Mouse (Mus musculus) neural tube, embryonic 15.5 days (tissue): ENCODE results near the gene Ace. TPM values are rescaled to one million over a fixed set of nuclear protein-coding genes. Genes with fewer than 3 reads are reported as not detected.

Experiments used
- ATAC-seq: fragments of 200-750 bp; cut with Nextera tagmentation; 2 replicates; pipeline ENCODE4 v1.8.0; 2017; ENCODE audit warnings: mild to moderate bottlenecking, moderate TSS enrichment, moderate library complexity; ENCODE audit not compliant: low FRiP score
- H3K27ac ChIP-seq: fragments of 300-500 bp; sonication (generic); replicated peaks from 2 replicates; pipeline ENCODE4 v1.5.1; 2015; ENCODE audit warnings: mild to moderate bottlenecking, inconsistent platforms
- H3K27me3 ChIP-seq: fragments of 300-500 bp; sonication (generic); replicated peaks from 2 replicates; pipeline ENCODE4 v1.6.1; 2015; ENCODE audit warnings: inconsistent platforms
- H3K36me3 ChIP-seq: fragments of 300-500 bp; sonication (generic); 2 replicates; pipeline ENCODE4 v1.6.1; 2015; ENCODE audit warnings: inconsistent platforms
- H3K4me1 ChIP-seq: fragments of 300-500 bp; sonication (generic); 2 replicates; pipeline ENCODE4 v1.6.1; 2015; ENCODE audit warnings: inconsistent platforms
- H3K4me2 ChIP-seq: fragments of 300-500 bp; sonication (generic); 2 replicates; pipeline ENCODE4 v1.6.1; 2015; ENCODE audit warnings: inconsistent platforms, mild to moderate bottlenecking, moderate library complexity
- H3K4me3 ChIP-seq: fragments of 300-500 bp; sonication (generic); replicated peaks from 2 replicates; pipeline ENCODE4 v1.5.1; 2015; ENCODE audit warnings: mild to moderate bottlenecking, inconsistent platforms
- H3K9ac ChIP-seq: fragments of 300-500 bp; sonication (generic); replicated peaks from 2 replicates; pipeline ENCODE4 v1.6.1; 2015; ENCODE audit warnings: mild to moderate bottlenecking, inconsistent platforms
- H3K9me3 ChIP-seq: fragments of 300-500 bp; sonication (generic); replicated peaks from 2 replicates; pipeline ENCODE4 v1.6.1; 2016; ENCODE audit warnings: inconsistent platforms
- WGBS: fragments of 180-500 bp; shearing (Covaris S2); methylation state at CpG from one replicate; pipeline ENCODE4 v1.1.7; 2015; ENCODE audit warnings: mixed read lengths; 5-methylcytosine and 5-hydroxymethylcytosine counted together
- polyA plus RNA-seq: library from polyadenylated mRNA; unstranded; fragments of >200 nt; fragmentation: Nextera tagmentation; extraction: Ambion mirVana; gene quantifications from 2 replicates; pipeline ENCODE4 v1.2.1, GENCODE M21; 2015

The Ace gene
- polyA plus RNA-seq, 1 experiment from 2014 or later = 4.2 TPM

GRCm38 (mm10) chr11:105969516-105969915 lies 1.8 kb downstream of the Ace start:
- ATAC-seq = no peak
- H3K9ac ChIP-seq = no peak overlapping the region
- no peaks in the 10 kb centered on the region for H3K36me3 ChIP-seq
- 65% methylated on average over 1 of the region's 1 CpGs for WGBS
- H3K4me1 ChIP-seq = peaks cover 18% of the 10 kb centered on the region
- H3K9me3 ChIP-seq = no peaks in the 10 kb centered on the region
- H3K27ac ChIP-seq = no peak overlapping the region
- H3K27me3 ChIP-seq = peaks cover 46% of the 10 kb centered on the region
- no peak overlapping the region; the same call in 1 of the 2 replicates for H3K4me2 ChIP-seq
- no peak overlapping the region for H3K4me3 ChIP-seq

GRCm38 (mm10) chr11:105974593-105974992 lies 6.8 kb downstream of the Ace start:
- ATAC-seq = no peak
- Histone ChIP-seq H3K27ac (no peak overlapping the region), H3K4me3 (no peak overlapping the region), H3K4me2 (no peak overlapping the region), H3K4me1 (no peaks in the 10 kb centered on the region), H3K9me3 (no peaks in the 10 kb centered on the region), H3K36me3 (no peaks in the 10 kb centered on the region), H3K9ac (no peak overlapping the region), H3K27me3 (peaks cover 20% of the 10 kb centered on the region)
- WGBS = 87% methylated on average over 6 of the region's 6 CpGs

- peaks cover 15% of the 10 kb centered on the region for H3K27me3 ChIP-seq
- ATAC-seq = no peak
- no peaks in the 10 kb centered on the region for H3K9me3 ChIP-seq
- H3K4me1 ChIP-seq = no peaks in the 10 kb centered on the region
- H3K4me2 ChIP-seq = no peak overlapping the region
- H3K4me3 ChIP-seq = no peak overlapping the region
- H3K27ac ChIP-seq = no peak overlapping the region
- 69% methylated on average over 3 of the region's 3 CpGs for WGBS
- H3K9ac ChIP-seq = no peak overlapping the region
- no peaks in the 10 kb centered on the region for H3K36me3 ChIP-seq
These were observed 7.3 kb downstream of the Ace start for GRCm38 (mm10) chr11:105975050-105975449.

GRCm38 (mm10) chr11:105975636-105976035 lies 7.9 kb downstream of the Ace start:
- no peak overlapping the region for H3K27ac ChIP-seq
- no peaks in the 10 kb centered on the region for H3K4me1 ChIP-seq
- 93% methylated on average over 5 of the region's 5 CpGs for WGBS
- H3K9ac ChIP-seq = no peak overlapping the region
- ATAC-seq = no peak
- H3K9me3 ChIP-seq = no peaks in the 10 kb centered on the region
- peaks cover 11% of the 10 kb centered on the region; the same call in 1 of the 2 replicates for H3K27me3 ChIP-seq
- H3K36me3 ChIP-seq = no peaks in the 10 kb centered on the region
- no peak overlapping the region for H3K4me3 ChIP-seq
- H3K4me2 ChIP-seq = no peak overlapping the region

GRCm38 (mm10) chr11:105978232-105978631 lies 10.5 kb downstream of the Ace start:
- no peaks in the 10 kb centered on the region for H3K9me3 ChIP-seq
- WGBS = 85% methylated on average over 2 of the region's 2 CpGs
- no peak overlapping the region for H3K9ac ChIP-seq
- no peaks in the 10 kb centered on the region for H3K4me1 ChIP-seq
- H3K4me2 ChIP-seq = no peak overlapping the region
- H3K36me3 ChIP-seq = no peaks in the 10 kb centered on the region
- no peak overlapping the region for H3K4me3 ChIP-seq
- ATAC-seq = no peak
- 0 out of 2 replicates have a peak, but pooled peaks cover 4% of the 10 kb centered on the region for H3K27me3 ChIP-seq
- no peak overlapping the region for H3K27ac ChIP-seq

- 65% methylated on average over 5 of the region's 5 CpGs for WGBS
These were observed 10.9 kb downstream of the Ace start for GRCm38 (mm10) chr11:105978634-105979033.

GRCm38 (mm10) chr11:105984452-105984851 lies 16.7 kb downstream of the Ace start:
- 67% methylated on average over 4 of the region's 4 CpGs for WGBS
- Histone ChIP-seq H3K4me3 (no peak overlapping the region), H3K9ac (no peak overlapping the region), H3K9me3 (no peaks in the 10 kb centered on the region), H3K36me3 (no peaks in the 10 kb centered on the region), H3K4me2 (no peak overlapping the region), H3K4me1 (no peaks in the 10 kb centered on the region), H3K27ac (no peak overlapping the region), H3K27me3 (no peaks in the 10 kb centered on the region)
- no peak for ATAC-seq

More at GRCm38 (mm10) chr11:105978634-105979033, 10.9 kb downstream of the Ace start:
- H3K4me2 ChIP-seq = no peak overlapping the region
- no peaks in the 10 kb centered on the region for H3K9me3 ChIP-seq
- no peak overlapping the region for H3K27ac ChIP-seq
- H3K4me1 ChIP-seq = no peaks in the 10 kb centered on the region
- no peak for ATAC-seq
- 0 out of 2 replicates have a peak, but pooled peaks cover 4% of the 10 kb centered on the region for H3K27me3 ChIP-seq
- no peak overlapping the region for H3K4me3 ChIP-seq
- H3K36me3 ChIP-seq = no peaks in the 10 kb centered on the region
- H3K9ac ChIP-seq = no peak overlapping the region

GRCm38 (mm10) chr11:105987446-105987845 lies 19.7 kb downstream of the Ace start:
- H3K4me1 ChIP-seq = no peaks in the 10 kb centered on the region
- no peak for ATAC-seq
- 77% methylated on average over 6 of the region's 6 CpGs for WGBS

GRCm38 (mm10) chr11:105989446-105989845 lies 21.7 kb downstream of the Ace start:
- H3K27ac ChIP-seq = no peak overlapping the region
- H3K4me2 ChIP-seq = no peak overlapping the region
- no peak overlapping the region for H3K9ac ChIP-seq
- H3K9me3 ChIP-seq = no peaks in the 10 kb centered on the region
- H3K27me3 ChIP-seq = no peaks in the 10 kb centered on the region
- H3K4me1 ChIP-seq = no peaks in the 10 kb centered on the region
- H3K36me3 ChIP-seq = no peaks in the 10 kb centered on the region
- 74% methylated on average over 6 of the region's 6 CpGs for WGBS
- H3K4me3 ChIP-seq = no peak overlapping the region
- ATAC-seq = no peak

More at GRCm38 (mm10) chr11:105987446-105987845, 19.7 kb downstream of the Ace start:
- H3K36me3 ChIP-seq = no peaks in the 10 kb centered on the region
- H3K27me3 ChIP-seq = no peaks in the 10 kb centered on the region
- no peak overlapping the region for H3K9ac ChIP-seq
- no peak overlapping the region for H3K27ac ChIP-seq
- H3K9me3 ChIP-seq = no peaks in the 10 kb centered on the region
- H3K4me3 ChIP-seq = no peak overlapping the region
- H3K4me2 ChIP-seq = no peak overlapping the region

GRCm38 (mm10) chr11:105990231-105990630 lies 22.5 kb downstream of the Ace start:
- ATAC-seq = no peak
- Histone ChIP-seq H3K27ac (no peak overlapping the region), H3K4me3 (no peak overlapping the region), H3K36me3 (no peaks in the 10 kb centered on the region), H3K9me3 (no peaks in the 10 kb centered on the region), H3K9ac (no peak overlapping the region), H3K4me1 (no peaks in the 10 kb centered on the region), H3K27me3 (no peaks in the 10 kb centered on the region), H3K4me2 (no peak overlapping the region)
- WGBS = 64% methylated on average over 2 of the region's 2 CpGs

- no peaks in the 10 kb centered on the region for H3K27me3 ChIP-seq
- WGBS = 90% methylated on average over 3 of the region's 3 CpGs
- no peak within 1 kb of the TSS for H3K27ac ChIP-seq
- no peak within 1 kb of the TSS for H3K4me2 ChIP-seq
- no peak for ATAC-seq
- H3K4me1 ChIP-seq = no peaks in the 10 kb centered on the region
- H3K9ac ChIP-seq = no peak within 1 kb of the TSS
- no peaks in the 10 kb centered on the region for H3K36me3 ChIP-seq
- no peaks in the 10 kb centered on the region for H3K9me3 ChIP-seq
- no peak within 1 kb of the TSS for H3K4me3 ChIP-seq
These were observed 26.6 kb downstream of the Ace start, which contains the start of gene Ace3 for GRCm38 (mm10) chr11:105994375-105994774. Ace3 (plus strand) TSS chr11:105994675.

GRCm38 (mm10) chr11:106000062-106000461 lies 32.3 kb downstream of the Ace start:
- Histone ChIP-seq H3K4me3 (no peak overlapping the region), H3K4me1 (no peaks in the 10 kb centered on the region), H3K36me3 (no peaks in the 10 kb centered on the region), H3K9ac (no peak overlapping the region), H3K9me3 (no peaks in the 10 kb centered on the region), H3K27ac (no peak overlapping the region), H3K27me3 (no peaks in the 10 kb centered on the region), H3K4me2 (no peak overlapping the region)
- WGBS = 94% methylated on average over 6 of the region's 6 CpGs
- ATAC-seq = no peak

- Histone ChIP-seq H3K9ac (no peak overlapping the region), H3K4me1 (peaks cover 5% of the 10 kb centered on the region), H3K4me2 (no peak overlapping the region), H3K27me3 (no peaks in the 10 kb centered on the region), H3K9me3 (no peaks in the 10 kb centered on the region), H3K4me3 (no peak overlapping the region), H3K27ac (no peak overlapping the region), H3K36me3 (no peaks in the 10 kb centered on the region)
- WGBS = 41% methylated on average over 4 of the region's 4 CpGs
- no peak for ATAC-seq
These were observed 34.0 kb downstream of the Ace start for GRCm38 (mm10) chr11:106001718-106002117.
